Mouse (Mus musculus) heart, adult 18-20 months (tissue): ENCODE results near the gene Mettl1. TPM values are rescaled to one million over a fixed set of nuclear protein-coding genes. Genes with fewer than 3 reads are reported as not detected.
"Not testable (repeated sequence)": the region's sequence is repeated elsewhere in the genome, so short reads cannot be mapped to it uniquely, and the experiment has no call there.

Source experiments
- DNase-seq, 2 experiments: peaks; one replicate each; pipeline ENCODE4 v3.0.0; 2021 to 2022; ENCODE audit warnings: mixed read lengths in 1 of 2
- total RNA-seq, 2 experiments: library from RNA; stranded (reverse); gene quantifications; 2 replicates each; pipeline ENCODE4 v1.2.3; 2021

Mettl1 gene
- total RNA-seq, 2 experiments from 2014 or later, result 7.0 to 8.2 TPM

- DNase-seq, result no peak
Observed at GRCm38 (mm10) chr10:127066519-127067018, 25.4 kb downstream of the Mettl1 start.

- DNase-seq, result no peak
Observed at GRCm38 (mm10) chr10:127068360-127069038, 27.3 kb downstream of the Mettl1 start.

GRCm38 (mm10) chr10:127069281-127070189, 28.3 kb downstream of the Mettl1 start:
- DNase-seq, result no peak

GRCm38 (mm10) chr10:127070190-127071121, 29.2 kb downstream of the Mettl1 start, which contains the start of gene Tspan31:
Gene Tspan31, minus strand, starts transcription at chr10:127070264.
- peak; percentile 94 to 97 for DNase-seq

GRCm38 (mm10) chr10:127071203-127071602, 30.0 kb downstream of the Mettl1 start:
- no peak for DNase-seq

- DNase-seq, result not testable (repeated sequence)
Observed at GRCm38 (mm10) chr10:127072270-127072669, 31.1 kb downstream of the Mettl1 start.

GRCm38 (mm10) chr10:127072969-127073368, 31.8 kb downstream of the Mettl1 start:
- DNase-seq, result not testable (repeated sequence)

- no peak for DNase-seq
Observed at GRCm38 (mm10) chr10:127073981-127074380, 32.8 kb downstream of the Mettl1 start.

- no peak for DNase-seq
Observed at GRCm38 (mm10) chr10:127075080-127075479, 33.9 kb downstream of the Mettl1 start, which contains the start of gene Agap2. Gene Agap2, plus strand, starts transcription at chr10:127075284.

- peak in 1 of 2 experiments; percentile 55 for DNase-seq
Observed at GRCm38 (mm10) chr10:127075651-127076050, 34.4 kb downstream of the Mettl1 start.

- DNase-seq, result no peak
Observed at GRCm38 (mm10) chr10:127076082-127076481, 34.9 kb downstream of the Mettl1 start.

GRCm38 (mm10) chr10:127077515-127077914, 36.3 kb downstream of the Mettl1 start:
- no peak for DNase-seq

GRCm38 (mm10) chr10:127078001-127078676, 36.9 kb downstream of the Mettl1 start:
- no peak for DNase-seq

GRCm38 (mm10) chr10:127078677-127079575, 37.7 kb downstream of the Mettl1 start:
- peak in 1 of 2 experiments; percentile 65 for DNase-seq

- DNase-seq, result no peak
Observed at GRCm38 (mm10) chr10:127079665-127080391, 38.6 kb downstream of the Mettl1 start.

GRCm38 (mm10) chr10:127080901-127081780, 39.9 kb downstream of the Mettl1 start:
- DNase-seq, result peak; percentile 67 to 79

- DNase-seq, result no peak
Observed at GRCm38 (mm10) chr10:127081996-127082620, 40.9 kb downstream of the Mettl1 start.
